Mouse (Mus musculus): Measurements from ENCODE around the gene Sipa1l2. TPM values are rescaled to one million over a fixed set of nuclear protein-coding genes. Genes with fewer than 3 reads are reported as not detected.
"Not testable (repeated sequence)": the region's sequence is repeated elsewhere in the genome, so short reads cannot be mapped to it uniquely, and the experiment has no call there.

Gene Sipa1l2
- polyA plus RNA-seq, 1 experiment from 2014 or later = 20.2 TPM

GRCm38 (mm10) chr8:125522151-125522550 lies 47.5 kb downstream of the Sipa1l2 start:
- 72% methylated on average over 6 of the region's 6 CpGs for WGBS

DNA sequence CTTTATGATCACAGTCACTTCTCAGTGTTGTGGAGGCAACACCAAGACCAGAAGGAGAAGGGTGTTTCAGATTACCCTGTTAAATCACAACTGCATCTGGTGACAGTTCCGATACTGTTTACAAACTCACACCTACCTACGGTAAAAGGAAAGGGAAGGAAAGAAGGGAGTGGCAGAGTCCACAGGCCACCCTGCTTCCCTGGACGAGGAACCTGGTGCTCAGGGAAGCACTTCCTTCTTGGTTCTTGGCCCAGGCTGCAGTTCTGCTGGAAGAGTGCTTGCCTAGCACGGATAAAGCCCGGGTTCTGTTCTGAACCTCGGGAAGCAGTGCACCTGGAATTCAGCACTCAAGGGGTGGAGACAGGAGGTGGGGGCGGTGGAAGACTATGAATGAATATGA lies 48.5 kb downstream of the Sipa1l2 start:
- ATAC-seq (ENCODE audit: insufficient number of reproducible peaks, insufficient read depth, low FRiP score, low TSS enrichment, low read depth) = no peak
- Histone ChIP-seq H3K9me3 (no peaks in the 10 kb centered on the region), H3K9ac (replicated peaks) (no peak overlapping the region), H3K4me3 (replicated peaks) (no peak overlapping the region), H3K36me3 (no peaks in the 10 kb centered on the region), H3K4me2 (no peak overlapping the region), H3K27me3 (0 out of 2 replicates have a peak, but pooled peaks cover 3% of the 10 kb centered on the region), H3K27ac (no peak overlapping the region), H3K4me1 (replicated peaks) (peaks cover 68% of the 10 kb centered on the region)
- 40% methylated on average over 7 of the region's 7 CpGs for WGBS

More at GRCm38 (mm10) chr8:125522151-125522550, 47.5 kb downstream of the Sipa1l2 start:
- Histone ChIP-seq H3K4me2 (no peak overlapping the region), H3K36me3 (no peaks in the 10 kb centered on the region), H3K4me1 (replicated peaks) (peaks cover 74% of the 10 kb centered on the region), H3K9ac (replicated peaks) (no peak overlapping the region), H3K4me3 (replicated peaks) (no peak overlapping the region), H3K27ac (no peak overlapping the region), H3K27me3 (0 out of 2 replicates have a peak, but pooled peaks cover 3% of the 10 kb centered on the region), H3K9me3 (no peaks in the 10 kb centered on the region)
- ATAC-seq (ENCODE audit: insufficient number of reproducible peaks, insufficient read depth, low FRiP score, low TSS enrichment, low read depth) = no peak

- WGBS = 86% methylated on average over 2 of the region's 2 CpGs
- not testable (repeated sequence) for H3K4me2 ChIP-seq; H3K9me3 ChIP-seq; H3K9ac ChIP-seq (replicated peaks); H3K4me3 ChIP-seq (replicated peaks); H3K36me3 ChIP-seq; ATAC-seq (ENCODE audit: insufficient number of reproducible peaks, insufficient read depth, low FRiP score, low TSS enrichment, low read depth); H3K27me3 ChIP-seq; H3K27ac ChIP-seq
- H3K4me1 ChIP-seq (replicated peaks) = peaks cover 67% of the 10 kb centered on the region
Observed at GRCm38 (mm10) chr8:125520308-125520707, 49.3 kb downstream of the Sipa1l2 start.

DNA sequence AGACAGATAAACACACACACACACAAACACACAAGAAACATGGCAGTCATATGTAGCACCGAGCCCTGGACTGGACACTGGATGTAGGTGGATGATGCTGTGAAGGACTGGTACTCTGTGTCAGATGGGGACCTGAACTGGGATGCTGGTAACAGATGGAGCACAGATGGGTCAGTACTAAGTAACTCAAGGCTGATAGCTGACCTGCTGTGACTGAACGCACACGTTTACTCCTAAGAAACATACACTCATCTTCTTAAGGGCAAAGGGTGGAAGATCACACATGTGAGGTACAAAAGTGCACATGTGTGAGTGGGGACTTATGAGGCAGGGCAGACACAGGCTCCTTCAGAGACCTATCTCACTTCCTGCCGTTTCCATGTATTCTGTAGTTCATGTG lies 50.7 kb downstream of the Sipa1l2 start:
- Histone ChIP-seq H3K27ac (peak overlapping the region; percentile 45; the same call in 1 of the 2 replicates), H3K4me1 (replicated peaks) (peaks cover 56% of the 10 kb centered on the region), H3K4me2 (no peak overlapping the region), H3K9ac (replicated peaks) (no peak overlapping the region), H3K36me3 (no peaks in the 10 kb centered on the region), H3K9me3 (no peaks in the 10 kb centered on the region), H3K4me3 (replicated peaks) (no peak overlapping the region), H3K27me3 (0 out of 2 replicates have a peak, but pooled peaks cover 3% of the 10 kb centered on the region)
- 64% methylated on average over 4 of the region's 4 CpGs for WGBS
- ATAC-seq (ENCODE audit: insufficient number of reproducible peaks, insufficient read depth, low FRiP score, low TSS enrichment, low read depth) = no peak

DNA sequence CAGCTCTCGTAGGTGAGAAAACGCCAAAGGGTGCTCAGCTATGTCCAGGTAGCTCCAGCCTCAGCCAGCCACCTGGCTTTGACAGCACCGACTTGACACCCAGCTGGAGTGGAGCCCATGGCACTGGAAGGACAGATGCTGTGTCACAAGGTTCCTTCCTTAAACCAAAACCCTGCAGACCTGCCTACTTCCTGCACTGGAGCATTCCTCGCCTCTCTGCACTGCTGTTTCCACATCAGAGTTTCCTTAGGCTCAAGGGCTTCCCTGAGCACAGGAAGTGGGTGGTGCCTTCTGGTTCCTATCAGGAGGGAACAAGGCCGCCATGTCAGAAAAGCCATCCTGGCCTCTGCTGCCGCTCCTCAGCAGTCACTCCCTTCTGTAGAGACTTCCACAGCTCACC lies 51.3 kb downstream of the Sipa1l2 start:
- Histone ChIP-seq H3K36me3 (no peaks in the 10 kb centered on the region), H3K27ac (peak overlapping the region; percentile 54; the same call in 1 of the 2 replicates), H3K4me1 (replicated peaks) (peaks cover 56% of the 10 kb centered on the region), H3K4me2 (no peak overlapping the region), H3K9me3 (no peaks in the 10 kb centered on the region), H3K27me3 (0 out of 2 replicates have a peak, but pooled peaks cover 3% of the 10 kb centered on the region), H3K4me3 (replicated peaks) (no peak overlapping the region), H3K9ac (replicated peaks) (no peak overlapping the region)
- ATAC-seq (ENCODE audit: insufficient number of reproducible peaks, insufficient read depth, low FRiP score, low TSS enrichment, low read depth) = no peak
- 73% methylated on average over 6 of the region's 6 CpGs for WGBS

DNA sequence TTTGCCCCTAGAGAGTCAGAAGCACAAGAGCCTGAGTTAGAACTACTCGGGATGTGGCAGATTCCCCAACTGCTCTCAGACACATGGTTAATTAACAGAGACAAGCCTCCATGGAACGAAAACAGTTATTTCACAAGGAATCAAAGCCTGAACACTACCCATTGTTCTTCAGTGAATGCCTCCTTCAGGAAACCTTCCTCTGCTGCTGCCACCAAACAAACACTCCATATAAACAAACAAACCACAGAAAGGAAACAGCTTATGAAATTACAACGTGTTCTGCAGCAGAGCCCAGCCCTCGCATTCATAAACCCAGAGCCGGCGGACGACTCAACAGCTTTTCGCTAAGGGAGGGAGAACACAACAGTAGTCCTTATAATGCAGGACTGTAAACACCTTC lies 52.2 kb downstream of the Sipa1l2 start:
- H3K27ac ChIP-seq = no peak overlapping the region
- H3K4me3 ChIP-seq (replicated peaks) = no peak overlapping the region
- H3K9me3 ChIP-seq = no peaks in the 10 kb centered on the region
- ATAC-seq (ENCODE audit: insufficient number of reproducible peaks, insufficient read depth, low FRiP score, low TSS enrichment, low read depth) = no peak
- 72% methylated on average over 8 of the region's 8 CpGs for WGBS
- H3K9ac ChIP-seq (replicated peaks) = no peak overlapping the region
- H3K4me1 ChIP-seq (replicated peaks) = peaks cover 51% of the 10 kb centered on the region
- H3K27me3 ChIP-seq = 0 out of 2 replicates have a peak, but pooled peaks cover 3% of the 10 kb centered on the region
- no peak overlapping the region for H3K4me2 ChIP-seq
- no peaks in the 10 kb centered on the region for H3K36me3 ChIP-seq

DNA sequence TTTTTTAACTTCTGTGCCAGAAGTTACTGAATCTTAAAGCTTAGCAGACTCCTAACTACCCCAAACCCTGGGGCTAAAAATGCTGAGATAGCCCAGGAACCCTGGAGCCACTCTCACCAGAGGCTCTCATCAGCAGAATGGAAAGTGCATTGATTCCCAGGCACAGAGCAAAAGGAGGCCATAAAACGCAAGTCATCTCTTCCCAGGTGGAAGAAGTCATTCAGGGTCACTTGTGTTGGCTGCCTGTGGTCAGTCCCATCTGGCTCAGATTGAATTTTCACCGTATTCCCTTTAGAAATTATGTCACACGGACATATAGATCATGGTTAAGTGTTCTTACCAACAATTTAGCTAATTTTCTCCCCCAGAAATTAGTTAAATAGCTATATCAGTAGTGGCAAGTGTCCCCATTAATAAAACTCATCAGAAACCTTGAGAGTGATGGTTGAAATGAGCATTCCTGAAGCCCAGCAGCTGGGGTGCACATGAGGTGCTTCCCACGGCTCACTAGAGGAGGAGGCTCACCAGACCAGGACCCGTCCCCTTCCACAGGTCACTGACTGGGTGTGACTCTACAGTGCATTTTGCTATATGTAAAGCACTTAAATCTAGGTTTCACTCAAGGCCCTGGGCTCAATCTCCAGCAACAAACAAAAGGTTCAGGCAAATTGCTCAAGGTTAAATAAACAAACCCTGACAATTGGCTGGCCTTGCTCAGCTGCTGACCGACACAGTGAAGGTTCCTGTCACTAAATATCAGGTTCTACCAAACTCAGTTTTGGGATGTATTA lies 53.3 kb downstream of the Sipa1l2 start:
- Histone ChIP-seq H3K9ac (replicated peaks) (no peak overlapping the region), H3K36me3 (no peaks in the 10 kb centered on the region), H3K27me3 (no peaks in the 10 kb centered on the region), H3K4me3 (replicated peaks) (no peak overlapping the region), H3K9me3 (no peaks in the 10 kb centered on the region), H3K27ac (no peak overlapping the region), H3K4me1 (replicated peaks) (peaks cover 42% of the 10 kb centered on the region), H3K4me2 (no peak overlapping the region)
- WGBS = 49% methylated on average over 6 of the region's 6 CpGs
- ATAC-seq (ENCODE audit: insufficient number of reproducible peaks, insufficient read depth, low FRiP score, low TSS enrichment, low read depth) = no peak

- Histone ChIP-seq H3K27ac (no peak overlapping the region), H3K9ac (replicated peaks) (no peak overlapping the region), H3K9me3 (no peaks in the 10 kb centered on the region), H3K4me1 (replicated peaks) (peaks cover 43% of the 10 kb centered on the region), H3K27me3 (no peaks in the 10 kb centered on the region), H3K4me2 (no peak overlapping the region), H3K4me3 (replicated peaks) (no peak overlapping the region), H3K36me3 (no peaks in the 10 kb centered on the region)
- no peak for ATAC-seq (ENCODE audit: insufficient number of reproducible peaks, insufficient read depth, low FRiP score, low TSS enrichment, low read depth)
- 71% methylated on average over 8 of the region's 8 CpGs for WGBS
Observed at GRCm38 (mm10) chr8:125515665-125516064, 53.9 kb downstream of the Sipa1l2 start.

- Histone ChIP-seq H3K4me2 (no peak overlapping the region), H3K9ac (replicated peaks) (no peak overlapping the region), H3K4me1 (replicated peaks) (peaks cover 55% of the 10 kb centered on the region), H3K27ac (no peak overlapping the region; the same call in 1 of the 2 replicates), H3K27me3 (no peaks in the 10 kb centered on the region), H3K4me3 (replicated peaks) (no peak overlapping the region), H3K9me3 (no peaks in the 10 kb centered on the region), H3K36me3 (no peaks in the 10 kb centered on the region)
- no peak for ATAC-seq (ENCODE audit: insufficient number of reproducible peaks, insufficient read depth, low FRiP score, low TSS enrichment, low read depth)
- 49% methylated on average over 5 of the region's 5 CpGs for WGBS
Observed at GRCm38 (mm10) chr8:125513935-125514334, 55.7 kb downstream of the Sipa1l2 start.

DNA sequence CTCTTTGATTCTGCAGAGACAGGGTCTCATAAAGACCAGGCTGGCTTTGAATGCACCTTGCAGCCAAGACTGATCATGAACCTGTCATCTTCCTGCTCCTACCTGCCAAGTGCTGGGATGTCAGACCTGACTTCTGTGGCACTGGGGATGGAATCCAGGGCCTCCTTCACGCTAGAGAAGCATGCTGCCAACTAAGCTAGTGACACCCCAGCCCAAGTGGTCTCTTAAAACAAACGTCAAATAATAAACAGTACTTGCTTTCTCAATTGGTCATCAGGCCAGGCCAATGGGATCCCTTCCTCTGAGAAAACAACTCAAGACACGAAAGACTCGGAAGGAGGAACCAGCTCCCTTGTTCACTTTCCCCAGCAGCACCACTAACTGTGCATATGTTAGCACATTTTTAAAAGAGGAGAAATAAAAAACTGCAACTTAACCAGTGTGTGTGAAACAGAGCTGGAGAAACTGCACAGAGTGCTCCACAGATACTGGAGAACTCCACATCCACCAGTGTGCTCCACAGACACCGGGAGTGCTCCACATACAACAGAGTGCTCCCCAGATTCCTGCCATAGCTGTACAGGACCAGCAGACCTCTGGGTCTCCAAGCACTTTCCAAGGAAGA lies 56.3 kb downstream of the Sipa1l2 start:
- Histone ChIP-seq H3K27ac (no peak overlapping the region; the same call in 1 of the 2 replicates), H3K4me2 (no peak overlapping the region), H3K36me3 (no peaks in the 10 kb centered on the region), H3K9me3 (no peaks in the 10 kb centered on the region), H3K4me1 (replicated peaks) (peaks cover 50% of the 10 kb centered on the region), H3K9ac (replicated peaks) (no peak overlapping the region), H3K27me3 (no peaks in the 10 kb centered on the region), H3K4me3 (replicated peaks) (no peak overlapping the region)
- 68% methylated on average over 5 of the region's 5 CpGs for WGBS
- ATAC-seq (ENCODE audit: insufficient number of reproducible peaks, insufficient read depth, low FRiP score, low TSS enrichment, low read depth) = no peak

DNA sequence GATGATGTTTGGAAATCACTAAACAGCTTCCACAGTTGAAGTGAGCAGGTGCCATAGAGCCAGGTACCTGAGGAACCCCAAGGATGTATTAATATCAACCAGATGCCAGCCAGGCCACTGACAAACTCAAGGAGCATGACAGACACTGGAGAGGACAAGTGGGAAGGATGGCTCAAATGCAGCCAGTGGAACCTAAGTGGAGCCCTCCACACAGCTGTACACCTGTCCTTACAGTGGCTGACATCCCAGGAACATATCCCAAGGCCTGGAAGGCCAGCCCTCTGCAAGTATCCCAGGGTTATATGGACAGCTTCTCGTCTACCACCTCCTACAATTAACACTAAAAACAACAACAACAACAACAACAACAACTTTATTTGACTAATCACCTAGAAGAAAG lies 57.0 kb downstream of the Sipa1l2 start:
- no peak overlapping the region for H3K4me3 ChIP-seq (replicated peaks)
- H3K4me2 ChIP-seq = no peak overlapping the region
- H3K4me1 ChIP-seq (replicated peaks) = peaks cover 42% of the 10 kb centered on the region
- no peak overlapping the region for H3K9ac ChIP-seq (replicated peaks)
- H3K27ac ChIP-seq = no peak overlapping the region
- H3K27me3 ChIP-seq = no peaks in the 10 kb centered on the region
- H3K36me3 ChIP-seq = no peaks in the 10 kb centered on the region
- WGBS = 64% methylated on average over 1 of the region's 1 CpGs
- no peak for ATAC-seq (ENCODE audit: insufficient number of reproducible peaks, insufficient read depth, low FRiP score, low TSS enrichment, low read depth)
- no peaks in the 10 kb centered on the region for H3K9me3 ChIP-seq
